Mouse (Mus musculus): ENCODE results near the gene Rhbdd1. TPM values are rescaled to one million over a fixed set of nuclear protein-coding genes. Genes with fewer than 3 reads are reported as not detected.

Rhbdd1 gene
- total RNA-seq, 2 experiments from 2014 or later: 6.6 to 7.7 TPM

DNA sequence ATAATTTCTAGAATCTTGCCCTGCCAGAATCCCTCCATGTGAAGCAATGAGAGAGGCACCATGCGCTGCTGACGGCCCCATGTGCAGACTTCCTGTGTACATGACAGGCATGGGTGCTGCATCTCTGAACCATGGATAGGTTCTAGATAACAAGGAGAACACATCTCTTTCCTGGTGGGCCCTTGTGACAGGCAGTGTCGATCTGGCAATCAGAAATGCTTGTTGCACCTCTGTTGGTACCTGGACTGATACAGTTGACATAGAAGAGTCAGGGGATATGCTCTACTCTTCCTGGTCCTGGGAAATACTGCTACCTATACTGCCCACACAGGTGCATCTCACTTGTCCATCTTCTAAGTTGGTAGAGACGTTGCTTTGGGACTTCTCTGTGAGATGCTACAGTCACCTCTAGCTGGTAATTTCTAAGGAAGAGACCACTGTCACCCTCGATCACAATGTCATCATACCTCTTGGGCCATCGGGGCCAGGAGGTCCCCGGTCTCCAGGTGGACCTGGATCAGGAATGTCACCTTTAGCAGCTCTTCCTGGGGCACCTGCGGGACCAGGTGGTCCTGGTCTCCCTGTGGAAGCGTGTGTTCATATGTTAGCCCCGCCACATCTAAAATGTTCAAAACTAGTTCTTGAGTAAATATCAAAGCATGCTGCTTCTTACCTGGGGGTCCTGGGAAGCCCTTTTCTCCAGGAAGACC, 154.4 kb downstream of the Rhbdd1 start:
- intact Hi-C loops (cut with DNase I): no loop called here
- DNase-seq (ENCODE audit: low spot score in 2 of 2): no peak

GRCm38 (mm10) chr1:82473467-82473866, 157.2 kb downstream of the Rhbdd1 start:
- no peak for DNase-seq (ENCODE audit: low spot score in 2 of 2)
- intact Hi-C loops (cut with DNase I): no loop called here

- intact Hi-C loops (cut with DNase I): no loop called here
Observed at GRCm38 (mm10) chr1:82474461-82474961, 158.3 kb downstream of the Rhbdd1 start.

DNA sequence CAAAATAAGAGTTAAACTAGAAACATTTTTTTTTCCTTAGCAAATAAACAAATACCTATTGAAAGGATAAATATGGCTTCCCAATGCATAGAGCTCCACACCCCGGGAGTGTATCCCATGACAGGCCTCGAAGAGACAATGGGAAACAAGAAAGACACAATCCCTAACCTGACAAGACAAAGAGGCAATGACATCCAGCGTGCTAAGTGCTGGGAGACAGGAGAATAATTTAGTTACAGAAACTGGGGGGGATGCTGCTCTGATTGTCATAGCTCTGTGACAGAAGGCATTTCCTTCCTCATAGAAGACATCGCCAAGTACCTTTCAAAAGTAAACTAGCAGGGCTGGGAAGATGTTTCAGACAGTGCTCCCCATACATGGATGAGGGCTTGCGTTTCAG, 159.0 kb downstream of the Rhbdd1 start:
- intact Hi-C loops (cut with DNase I): no loop called here
- DNase-seq (ENCODE audit: low spot score in 2 of 2): no peak

More at GRCm38 (mm10) chr1:82474461-82474961, 158.3 kb downstream of the Rhbdd1 start:
- DNase-seq (ENCODE audit: low spot score in 2 of 2): no peak

- DNase-seq (ENCODE audit: low spot score in 2 of 2): no peak
- intact Hi-C loops (cut with DNase I): loop anchor here (2.0 kb wide), 1 partner anchor 1159 kb away; no protein-coding TSS in a partner anchor
Observed at GRCm38 (mm10) chr1:82475821-82476220, 159.6 kb downstream of the Rhbdd1 start.

DNA sequence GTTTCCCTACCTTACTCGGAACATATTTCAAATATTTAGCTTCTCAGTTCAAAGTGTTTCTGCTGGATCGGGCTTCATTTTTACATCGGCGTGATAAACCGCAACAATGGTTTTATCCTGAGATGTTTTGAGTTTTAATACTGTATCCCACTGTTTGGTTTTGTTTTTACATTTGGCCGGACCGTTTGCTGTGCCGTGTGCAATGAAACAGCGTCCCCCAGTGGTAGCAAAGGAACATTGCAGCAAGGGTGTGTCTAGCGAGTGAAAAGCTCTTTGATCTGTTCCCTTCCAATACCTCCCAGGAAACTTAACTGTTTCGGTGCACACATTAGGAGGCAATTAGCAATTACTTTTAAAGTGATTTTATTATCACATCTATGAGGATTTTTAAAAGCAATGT, 160.0 kb downstream of the Rhbdd1 start:
- intact Hi-C loops (cut with DNase I): loop anchor here (2.0 kb wide), 1 partner anchor 1159 kb away; no protein-coding TSS in a partner anchor

DNA sequence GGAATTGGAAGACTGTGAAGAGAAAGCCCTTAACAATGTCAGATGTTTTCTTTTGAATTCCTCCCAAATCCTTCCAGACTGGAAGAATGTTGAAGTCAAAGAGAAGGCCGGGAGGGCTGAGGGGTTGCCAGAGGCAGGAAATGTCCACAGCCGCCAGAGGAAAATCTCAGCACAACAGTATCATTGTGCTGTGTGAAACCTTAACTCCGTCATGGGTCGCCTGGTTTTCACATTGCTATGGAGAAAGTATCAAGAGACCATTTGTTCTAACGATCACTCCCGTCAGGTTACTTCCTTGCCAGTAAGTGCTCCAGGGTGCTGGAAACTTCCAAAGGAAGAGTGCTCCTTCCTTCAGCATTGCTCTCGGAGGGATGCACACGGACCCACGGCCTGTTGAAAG, 160.5 kb downstream of the Rhbdd1 start:
- intact Hi-C loops (cut with DNase I): loop anchor here (2.0 kb wide), 1 partner anchor 1160 kb away; no protein-coding TSS in a partner anchor

More for the DNA sequence above, 160.0 kb downstream of the Rhbdd1 start:
- DNase-seq (ENCODE audit: low spot score in 2 of 2): peak in 1 of 2 experiments; percentile 23

DNA sequence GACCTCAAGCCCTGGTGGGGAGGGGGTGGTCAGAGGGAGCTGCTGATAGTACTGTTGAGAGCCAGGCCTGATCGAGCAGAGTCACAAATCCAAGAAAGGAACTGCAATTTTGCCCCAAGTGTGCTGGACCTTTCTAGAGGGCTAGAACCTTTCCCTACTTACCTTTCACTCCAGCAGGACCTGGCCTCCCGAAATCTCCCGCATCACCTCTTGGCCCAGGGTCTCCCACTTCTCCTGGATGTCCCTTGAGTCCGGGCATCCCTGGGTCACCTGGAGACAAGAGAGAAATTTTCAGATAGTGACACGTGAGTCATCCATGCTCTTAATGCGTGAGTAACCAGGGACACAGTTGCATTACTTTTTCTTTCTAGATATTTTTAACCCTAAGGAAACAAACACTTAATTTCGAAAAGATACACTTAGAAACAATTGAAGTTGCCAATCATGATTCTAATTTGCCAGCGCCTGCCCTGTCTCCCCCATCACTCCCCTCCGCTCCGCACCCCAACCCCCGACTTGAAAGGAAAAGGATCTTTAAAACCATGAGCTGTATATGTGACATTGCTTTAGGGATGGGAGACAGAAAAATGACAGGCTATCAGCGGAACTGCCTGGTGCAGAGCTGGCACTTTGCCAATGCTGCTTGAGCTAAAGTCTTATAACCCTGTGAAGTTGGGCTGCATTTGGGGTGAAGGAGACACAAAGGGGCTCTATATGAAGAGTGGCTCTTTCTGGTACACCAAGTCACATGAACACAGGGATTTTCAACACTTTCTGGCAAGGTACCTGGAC, 163.6 kb downstream of the Rhbdd1 start:
- intact Hi-C loops (cut with DNase I): no loop called here
- no peak for DNase-seq (ENCODE audit: low spot score in 2 of 2)

More for the DNA sequence above, 160.5 kb downstream of the Rhbdd1 start:
- no peak for DNase-seq (ENCODE audit: low spot score in 2 of 2)

DNA sequence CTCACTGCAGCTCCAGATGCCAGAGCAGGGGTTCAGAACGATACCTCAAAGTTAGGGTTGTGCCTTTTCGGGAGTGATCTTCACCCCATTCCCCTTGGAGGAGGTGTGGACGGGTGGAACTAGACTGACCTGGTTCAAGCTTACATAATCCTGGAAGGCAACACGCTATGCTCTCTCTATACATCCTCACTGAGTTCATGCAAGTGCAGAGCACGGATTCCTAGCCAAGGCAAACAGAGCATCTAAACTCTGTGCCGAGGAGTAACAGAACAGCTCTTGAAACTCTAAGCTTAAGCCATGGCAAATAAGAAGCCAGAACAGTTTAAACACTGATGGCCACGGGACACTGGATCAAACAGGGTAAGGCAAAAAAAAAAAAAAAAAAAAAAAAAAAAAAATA, 166.1 kb downstream of the Rhbdd1 start:
- intact Hi-C loops (cut with DNase I): no loop called here
- DNase-seq (ENCODE audit: low spot score in 2 of 2): no peak

GRCm38 (mm10) chr1:82486371-82486770, 170.1 kb downstream of the Rhbdd1 start:
- DNase-seq (ENCODE audit: low spot score in 2 of 2): no peak
- intact Hi-C loops (cut with DNase I): no loop called here

DNA sequence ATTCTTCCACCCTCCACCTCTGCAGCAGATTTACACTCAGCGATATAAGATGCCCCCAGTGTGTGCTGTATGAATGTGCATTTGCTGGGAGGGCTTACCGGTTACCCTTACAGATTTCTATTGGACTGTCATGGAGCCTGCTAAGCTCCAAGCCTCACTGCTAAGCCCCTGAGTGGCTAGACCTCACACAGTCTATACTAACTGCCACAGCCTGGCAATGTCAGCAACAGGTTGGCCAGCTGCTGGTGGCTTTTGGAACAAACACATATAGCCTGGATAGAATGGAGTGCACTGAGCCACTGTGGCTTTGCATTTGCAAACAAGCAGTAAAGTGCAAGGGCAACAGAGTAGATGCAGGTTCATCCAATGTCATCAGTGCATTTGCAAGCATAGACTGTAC, 175.7 kb downstream of the Rhbdd1 start:
- intact Hi-C loops (cut with DNase I): no loop called here
- DNase-seq (ENCODE audit: low spot score in 2 of 2): no peak

Small RNA genes within 50 kb of the gene (microRNA-seq; reads per million reads assigned to microRNA genes)
- gene Gm22112: not detected

Other genes with a start within 250 kb of the Rhbdd1 start
- gene Gm9747, start 83.3 kb upstream of the Rhbdd1 start, total RNA-seq (2021): not detected
- 10 to 100 TPM; 16.1 to 16.3 TPM for gene Irs1, start 25.0 kb upstream of the Rhbdd1 start, total RNA-seq (2021)

Data from left cerebral cortex, postnatal 36 days (tissue).